Mouse (Mus musculus) frontal cortex, postnatal 10 days (tissue): Measurements from ENCODE around the gene 3110082J24Rik.

ENCODE experiments used
- DNase-seq, 2 experiments: peaks; one replicate each; pipeline ENCODE4 v3.0.0; 2022; ENCODE audit warnings: low spot score in 2 of 2, mixed read lengths in 1 of 2

Gene 3110082J24Rik

GRCm38 (mm10) chr5:30118018-30118417 is 12.1 kb upstream of the 3110082J24Rik start:
- no peak for DNase-seq

- DNase-seq: no peak
Observed at GRCm38 (mm10) chr5:30115718-30116117, 9.8 kb upstream of the 3110082J24Rik start.

GRCm38 (mm10) chr5:30114761-30115140 is 8.9 kb upstream of the 3110082J24Rik start:
- DNase-seq: no peak

- peak in 1 of 2 experiments; percentile 81 for DNase-seq
Observed at GRCm38 (mm10) chr5:30113881-30114760, 8.2 kb upstream of the 3110082J24Rik start.

GRCm38 (mm10) chr5:30112533-30113068 is 6.7 kb upstream of the 3110082J24Rik start:
- DNase-seq: no peak

GRCm38 (mm10) chr5:30111771-30112170 is 5.9 kb upstream of the 3110082J24Rik start:
- DNase-seq: no peak

- peak; percentile 64 to 69 for DNase-seq
Observed at GRCm38 (mm10) chr5:30111126-30111525, 5.2 kb upstream of the 3110082J24Rik start.

- DNase-seq: no peak
Observed at GRCm38 (mm10) chr5:30110371-30111060, 4.6 kb upstream of the 3110082J24Rik start.

GRCm38 (mm10) chr5:30109899-30110298 is 4.0 kb upstream of the 3110082J24Rik start:
- DNase-seq: no peak

GRCm38 (mm10) chr5:30108233-30108632 is 2.3 kb upstream of the 3110082J24Rik start:
- no peak for DNase-seq

GRCm38 (mm10) chr5:30107611-30108041 is 1.7 kb upstream of the 3110082J24Rik start:
- no peak for DNase-seq

GRCm38 (mm10) chr5:30107186-30107585 is 1.3 kb upstream of the 3110082J24Rik start:
- DNase-seq: peak in 1 of 2 experiments; percentile 10

GRCm38 (mm10) chr5:30106756-30107155 is 870 bp upstream of the 3110082J24Rik start:
- DNase-seq: peak in 1 of 2 experiments; percentile 9

GRCm38 (mm10) chr5:30104841-30105667 is 832 bp downstream of the 3110082J24Rik start, which contains the start of gene Garem2:
Gene Garem2 (plus strand): TSS chr5:30105161.
- peak in 1 of 2 experiments; percentile 10 for DNase-seq

GRCm38 (mm10) chr5:30104339-30104738 is 1.5 kb downstream of the 3110082J24Rik start:
- peak; percentile 29 to 53 for DNase-seq

GRCm38 (mm10) chr5:30103340-30103739 is 2.5 kb downstream of the 3110082J24Rik start:
- no peak for DNase-seq

- DNase-seq: no peak
Observed at GRCm38 (mm10) chr5:30098260-30098659, 7.6 kb downstream of the 3110082J24Rik start.

GRCm38 (mm10) chr5:30095731-30096130 is 10.2 kb downstream of the 3110082J24Rik start:
- no peak for DNase-seq

- DNase-seq: no peak
Observed at GRCm38 (mm10) chr5:30094399-30094798, 11.5 kb downstream of the 3110082J24Rik start.

- DNase-seq: no peak
Observed at GRCm38 (mm10) chr5:30092701-30093100, 13.2 kb downstream of the 3110082J24Rik start.
